Mouse (Mus musculus) kidney, embryonic 16.5 days (tissue): ENCODE measurements around the gene Ezr. TPM values are rescaled to one million over a fixed set of nuclear protein-coding genes. Genes with fewer than 3 reads are reported as not detected.
A peak's percentile ranks its signal among the peaks of the same experiment; 100 is the strongest.

Experiments used
- ATAC-seq: fragments of 200-750 bp; cut with Nextera tagmentation; 2 replicates; pipeline ENCODE4 v1.8.0; 2017; ENCODE audit warnings: moderate TSS enrichment; ENCODE audit not compliant: low FRiP score, low TSS enrichment
- H3K27ac ChIP-seq: fragments of 300-500 bp; sonication (generic); 2 replicates; pipeline ENCODE4 v1.5.1; 2014; ENCODE audit warnings: low read length
- H3K27me3 ChIP-seq: fragments of 300-500 bp; sonication (generic); 2 replicates; pipeline ENCODE4 v1.6.1; 2014; ENCODE audit warnings: low read length, control low read depth, mixed read lengths; ENCODE audit not compliant: insufficient read depth
- H3K36me3 ChIP-seq: fragments of 300-500 bp; sonication (generic); 2 replicates; pipeline ENCODE4 v1.6.1; 2014; ENCODE audit warnings: low read length, control low read depth, mixed read lengths; ENCODE audit not compliant: insufficient read depth
- H3K4me1 ChIP-seq: fragments of 300-500 bp; sonication (generic); 2 replicates; pipeline ENCODE4 v1.6.1; 2014; ENCODE audit warnings: low read length, control low read depth, mixed read lengths; ENCODE audit not compliant: insufficient read depth
- H3K4me2 ChIP-seq: fragments of 300-500 bp; sonication (generic); replicated peaks from 2 replicates; pipeline ENCODE4 v1.6.1; 2014; ENCODE audit warnings: low read depth, low read length
- H3K4me3 ChIP-seq: fragments of 300-500 bp; sonication (generic); 2 replicates; pipeline ENCODE4 v1.5.1; 2014; ENCODE audit warnings: mild to moderate bottlenecking, low read length
- H3K9ac ChIP-seq: fragments of 300-500 bp; sonication (generic); replicated peaks from 2 replicates; pipeline ENCODE4 v1.6.1; 2014; ENCODE audit warnings: low read length
- H3K9me3 ChIP-seq: fragments of 300-500 bp; sonication (generic); 2 replicates; pipeline ENCODE4 v1.6.1; 2016; ENCODE audit warnings: low read length, control low read depth
- WGBS: fragments of 180-500 bp; shearing (Covaris S2); extraction: QIAGEN DNeasy Blood & Tissue Kit; methylation state at CpG from one replicate; pipeline ENCODE4 v1.1.7; 2014; 5-methylcytosine and 5-hydroxymethylcytosine counted together
- polyA plus RNA-seq: library from polyadenylated mRNA; unstranded; fragments of >200 nt; fragmentation: Nextera tagmentation; extraction: Ambion mirVana; gene quantifications from 2 replicates; pipeline ENCODE4 v1.2.1, GENCODE M21; 2015

Ezr gene
- polyA plus RNA-seq, result 240 and 248 TPM in 2 replicates

DNA sequence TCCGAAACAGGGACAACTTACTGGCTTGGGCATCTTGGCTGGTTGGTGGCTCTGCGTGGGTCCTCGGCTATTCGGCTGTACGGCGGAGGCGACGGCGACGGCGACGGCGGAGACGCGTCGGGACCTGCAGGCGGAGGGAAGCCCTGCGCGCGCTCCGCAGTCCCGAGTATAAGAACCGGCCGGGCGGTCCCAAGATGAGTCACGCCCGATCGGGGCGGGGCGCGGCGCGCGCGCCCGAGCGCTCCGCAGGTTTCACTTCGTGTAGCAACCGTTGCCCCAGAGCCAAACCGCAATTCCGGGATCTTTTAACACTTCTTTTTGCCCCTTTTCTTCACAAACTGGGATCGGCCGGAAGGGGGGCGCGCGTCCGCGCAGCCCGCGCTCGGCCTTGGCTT, at the start of gene Ezr:
Gene Ezr (minus strand): TSS at position 174 of the 395 bp plus-strand sequence.
- peak; percentile 85 for ATAC-seq
- H3K4me2 ChIP-seq, result peak within 1 kb of the TSS; percentile 82
- WGBS, result under 1% methylated on average over 52 of the region's 52 CpGs

DNA sequence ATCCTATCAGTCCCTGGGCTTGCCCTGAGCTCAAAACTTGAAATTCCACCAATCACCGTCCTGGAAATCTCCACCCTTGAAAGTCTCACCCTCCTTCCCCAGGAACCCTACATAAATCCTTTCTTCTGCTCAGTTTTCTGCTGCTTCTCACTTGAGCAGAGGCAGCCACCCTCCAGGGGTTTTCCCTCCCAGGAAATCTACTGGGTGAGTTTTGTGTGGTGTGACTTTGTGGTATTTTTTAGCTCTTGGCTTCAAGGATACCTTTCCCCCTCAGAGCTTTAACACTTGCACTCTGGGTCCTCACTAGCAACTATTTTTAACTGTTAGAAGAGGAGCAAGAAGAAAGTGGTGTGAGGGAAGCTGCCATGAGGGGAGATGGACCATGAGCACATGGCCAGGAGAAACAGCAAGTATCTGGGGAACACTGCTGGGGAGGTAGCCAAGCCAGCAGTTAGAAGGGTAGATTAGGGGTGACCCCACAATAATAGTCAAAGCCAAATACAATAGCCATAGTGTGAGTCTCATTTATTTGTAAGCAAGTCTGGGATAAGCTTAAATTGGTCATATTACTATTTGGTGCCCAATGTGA, 47.5 kb upstream of the Ezr start:
- H3K9me3 ChIP-seq, result no peaks in the 10 kb centered on the region
- no peak overlapping the region for H3K27ac ChIP-seq
- WGBS, result 75% methylated on average over 1 of the region's 1 CpGs
- no peaks in the 10 kb centered on the region for H3K36me3 ChIP-seq
- no peaks in the 10 kb centered on the region for H3K27me3 ChIP-seq
- no peak for ATAC-seq
- peaks cover 12% of the 10 kb centered on the region for H3K4me1 ChIP-seq
- H3K9ac ChIP-seq, result no peak overlapping the region
- H3K4me3 ChIP-seq, result no peak overlapping the region
- no peak overlapping the region for H3K4me2 ChIP-seq

More for the DNA sequence above, at the start of gene Ezr:
- Histone ChIP-seq H3K27ac (peak within 1 kb of the TSS; percentile 97), H3K4me1 (peaks cover 37% of the 10 kb centered on the region), H3K27me3 (0 out of 2 replicates have a peak, but pooled peaks cover 5% of the 10 kb centered on the region), H3K4me3 (peak within 1 kb of the TSS; percentile 93), H3K9ac (peak within 1 kb of the TSS; percentile 91), H3K36me3 (no peaks in the 10 kb centered on the region), H3K9me3 (no peaks in the 10 kb centered on the region)

DNA sequence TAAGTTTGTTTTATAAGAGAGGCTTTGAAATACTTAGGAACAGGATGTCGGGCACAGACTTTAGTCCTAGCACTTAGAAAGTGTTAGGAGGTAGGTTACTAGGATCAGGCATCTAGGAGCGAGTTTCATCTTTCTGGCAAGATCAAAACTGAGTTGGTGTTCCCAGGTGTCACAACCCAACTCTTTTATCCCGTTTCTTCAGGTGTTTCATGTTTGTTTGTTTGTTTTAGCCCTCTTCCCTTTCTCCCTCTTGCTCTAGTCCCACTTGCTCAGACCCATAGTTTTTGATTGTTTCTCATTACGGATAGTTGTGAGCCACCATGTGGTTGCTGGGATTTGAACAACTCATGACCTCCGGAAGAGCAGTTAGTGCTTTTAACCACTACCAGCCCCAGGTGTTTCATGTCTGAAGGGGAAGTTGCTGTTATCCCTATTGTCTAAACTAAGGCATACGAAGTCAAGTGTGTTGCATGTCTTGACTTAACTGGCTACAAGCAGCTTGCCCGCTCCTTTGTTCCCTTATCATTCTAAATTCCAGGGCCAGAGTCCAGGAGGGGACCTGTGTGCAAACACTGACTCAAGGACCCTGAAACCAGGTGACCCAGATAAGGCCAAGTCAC, 46.1 kb upstream of the Ezr start:
- 68% methylated on average over 7 of the region's 7 CpGs for WGBS
- H3K9me3 ChIP-seq, result no peaks in the 10 kb centered on the region
- H3K4me3 ChIP-seq, result peak overlapping the region; percentile 68
- peak overlapping the region; percentile 99 for H3K27ac ChIP-seq
- H3K27me3 ChIP-seq, result no peaks in the 10 kb centered on the region
- H3K9ac ChIP-seq, result peak overlapping the region; percentile 84
- peak overlapping the region; percentile 59 for H3K4me2 ChIP-seq
- peaks cover 12% of the 10 kb centered on the region for H3K4me1 ChIP-seq
- ATAC-seq, result no peak
- H3K36me3 ChIP-seq, result no peaks in the 10 kb centered on the region

DNA sequence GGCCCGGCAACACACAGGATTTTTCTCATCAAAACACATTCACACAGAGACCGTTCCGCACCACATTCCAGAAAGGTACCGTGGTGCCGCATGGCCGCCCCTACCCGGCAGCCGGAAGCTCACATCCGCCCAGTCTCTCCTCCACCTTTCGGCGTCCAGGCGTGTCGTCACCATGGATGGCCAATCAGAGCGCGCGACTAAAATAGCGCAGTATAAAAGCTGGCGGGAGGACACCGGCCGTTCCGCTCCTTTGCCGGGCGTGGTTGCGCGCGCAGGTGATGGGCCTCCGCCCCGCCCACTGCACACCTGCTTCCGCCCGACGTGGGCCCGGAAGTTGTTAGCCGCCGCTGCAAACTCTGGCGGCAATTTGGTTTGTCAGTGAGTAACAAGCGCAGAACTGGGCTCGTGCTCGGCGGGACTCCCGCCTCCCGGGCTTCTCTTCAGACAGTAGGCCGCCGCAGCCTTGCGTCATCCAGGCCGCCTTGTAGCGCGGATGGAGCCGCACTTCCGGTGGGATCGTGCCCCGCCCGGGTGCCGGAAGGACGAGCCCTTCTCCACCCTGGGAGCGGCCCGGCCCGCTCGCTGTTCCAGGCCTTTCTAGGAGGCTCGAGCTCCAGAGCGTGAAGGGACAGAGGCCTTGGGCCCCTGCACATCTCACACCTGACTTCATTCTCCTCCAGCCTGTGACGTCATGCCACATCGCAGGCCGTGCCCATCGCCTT, 45.3 kb upstream of the Ezr start:
- H3K9me3 ChIP-seq, result no peaks in the 10 kb centered on the region
- H3K27me3 ChIP-seq, result no peaks in the 10 kb centered on the region
- H3K4me2 ChIP-seq, result peak overlapping the region; percentile 59
- H3K27ac ChIP-seq, result peak overlapping the region; percentile 99
- H3K4me1 ChIP-seq, result peaks cover 12% of the 10 kb centered on the region
- 1% methylated on average over 64 of the region's 64 CpGs for WGBS
- H3K36me3 ChIP-seq, result no peaks in the 10 kb centered on the region
- peak overlapping the region; percentile 68 for H3K4me3 ChIP-seq
- ATAC-seq, result peak; percentile 98
- peak overlapping the region; percentile 84 for H3K9ac ChIP-seq

DNA sequence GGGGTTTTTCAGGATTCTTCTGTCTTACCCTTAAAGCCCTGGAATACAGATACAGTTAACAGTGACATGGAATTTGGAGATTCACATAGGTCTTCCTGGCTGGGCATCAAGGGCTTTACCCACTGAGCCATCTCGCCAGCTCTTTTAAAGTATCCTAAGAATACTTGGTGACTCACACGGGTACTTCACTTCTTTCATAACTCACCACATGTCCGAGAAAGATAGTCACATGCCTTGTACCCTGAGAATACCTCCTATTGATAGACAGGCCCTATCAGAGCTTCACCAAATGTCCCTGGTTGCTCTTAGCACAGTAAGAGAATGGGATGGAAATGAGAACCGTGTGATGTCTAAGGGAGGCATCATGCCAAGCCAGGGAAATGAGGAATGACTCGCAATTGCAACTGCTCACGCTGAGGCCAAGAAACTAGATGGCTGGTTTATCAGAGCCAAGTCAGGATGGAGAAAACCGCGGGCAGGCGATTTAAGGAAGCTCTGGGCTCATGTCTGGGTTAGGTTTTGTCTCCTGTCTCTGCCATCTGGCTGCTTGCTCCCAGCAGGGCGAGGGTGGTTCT, 44.7 kb upstream of the Ezr start:
- 37% methylated on average over 10 of the region's 10 CpGs for whole genome bisulfite sequencing
- H3K9ac ChIP-seq, result peak overlapping the region; percentile 84
- H3K36me3 ChIP-seq, result no peaks in the 10 kb centered on the region
- H3K4me2 ChIP-seq, result peak overlapping the region; percentile 59
- peak; percentile 29 for ATAC-seq
- peak overlapping the region; percentile 68 for H3K4me3 ChIP-seq
- H3K9me3 ChIP-seq, result no peaks in the 10 kb centered on the region
- H3K4me1 ChIP-seq, result peaks cover 12% of the 10 kb centered on the region
- H3K27me3 ChIP-seq, result no peaks in the 10 kb centered on the region
- peak overlapping the region; percentile 99 for H3K27ac ChIP-seq

DNA sequence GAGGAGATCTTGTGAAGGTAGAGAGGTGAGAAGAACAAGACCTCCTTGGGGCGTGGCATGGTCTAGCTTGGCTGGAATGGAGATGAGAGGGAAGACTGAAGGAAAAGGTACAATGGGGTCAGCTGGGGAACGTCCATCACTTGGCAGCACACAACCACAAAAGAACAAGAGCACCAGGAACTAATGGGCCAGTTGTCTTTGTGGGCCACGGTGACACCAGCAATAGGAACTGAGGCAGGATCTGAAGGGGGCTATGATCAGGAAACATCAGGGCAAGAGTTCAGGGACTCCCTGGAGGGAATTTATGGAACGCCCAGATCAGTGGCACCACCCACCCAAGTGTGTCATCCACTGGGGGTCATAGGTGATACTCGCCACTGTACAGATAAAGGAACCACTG, 34.2 kb upstream of the Ezr start:
- peaks cover 25% of the 10 kb centered on the region for H3K4me1 ChIP-seq
- WGBS, result 77% methylated on average over 5 of the region's 5 CpGs
- H3K4me3 ChIP-seq, result no peak overlapping the region
- no peaks in the 10 kb centered on the region for H3K36me3 ChIP-seq
- no peaks in the 10 kb centered on the region for H3K27me3 ChIP-seq
- no peak overlapping the region for H3K27ac ChIP-seq
- no peak overlapping the region for H3K9ac ChIP-seq
- H3K4me2 ChIP-seq, result no peak overlapping the region
- no peaks in the 10 kb centered on the region for H3K9me3 ChIP-seq
- ATAC-seq, result no peak

DNA sequence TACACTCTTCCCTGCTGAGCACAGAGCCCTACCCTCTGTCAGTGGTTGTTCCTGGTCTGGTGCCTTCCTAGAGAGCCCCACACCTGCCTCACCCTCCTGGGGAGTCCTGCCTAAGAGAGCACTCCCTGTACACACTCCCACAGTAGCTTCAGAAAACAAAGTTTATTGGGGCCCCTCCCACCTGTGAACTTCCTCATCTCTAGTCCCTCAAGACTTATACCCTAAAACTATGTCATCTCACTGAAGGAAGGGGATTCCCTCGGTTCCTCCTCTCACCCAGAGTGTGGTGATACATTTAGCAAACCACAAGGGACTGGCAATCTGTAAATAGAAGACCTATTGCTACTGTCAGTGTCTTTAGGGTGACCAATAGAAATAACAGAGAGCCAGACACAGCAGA, 33.6 kb upstream of the Ezr start:
- Histone ChIP-seq H3K36me3 (no peaks in the 10 kb centered on the region), H3K4me2 (no peak overlapping the region), H3K9me3 (no peaks in the 10 kb centered on the region), H3K9ac (no peak overlapping the region), H3K4me3 (no peak overlapping the region), H3K4me1 (peaks cover 25% of the 10 kb centered on the region), H3K27ac (no peak overlapping the region), H3K27me3 (no peaks in the 10 kb centered on the region)
- no peak for ATAC-seq
- 71% methylated on average over 1 of the region's 1 CpGs for WGBS

DNA sequence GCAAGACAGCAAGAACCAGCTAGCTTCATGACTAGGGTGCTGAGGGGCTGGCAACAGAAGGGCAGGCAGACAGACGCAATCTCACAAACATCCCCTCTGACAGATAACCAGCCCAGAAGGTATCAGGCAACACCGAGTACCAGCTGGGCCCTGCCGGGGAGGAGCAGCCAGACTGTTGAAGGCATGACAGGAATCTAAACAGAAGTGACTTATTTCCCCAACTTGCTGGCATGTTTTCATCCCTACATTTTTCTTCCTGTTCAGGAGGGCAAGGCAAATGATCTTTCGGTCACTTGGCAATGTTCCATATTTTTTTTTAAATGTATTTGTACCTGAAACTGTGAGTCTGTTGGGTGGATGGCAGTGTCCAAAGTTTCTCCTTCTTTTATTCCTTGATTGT, 32.1 kb upstream of the Ezr start:
- ATAC-seq, result no peak
- no peak overlapping the region for H3K4me3 ChIP-seq
- no peaks in the 10 kb centered on the region for H3K36me3 ChIP-seq
- H3K27me3 ChIP-seq, result no peaks in the 10 kb centered on the region
- H3K9me3 ChIP-seq, result no peaks in the 10 kb centered on the region
- no peak overlapping the region for H3K9ac ChIP-seq
- H3K27ac ChIP-seq, result peak overlapping the region; percentile 48
- no peak overlapping the region for H3K4me2 ChIP-seq
- peaks cover 26% of the 10 kb centered on the region for H3K4me1 ChIP-seq
- WGBS, result 21% methylated on average over 4 of the region's 4 CpGs

DNA sequence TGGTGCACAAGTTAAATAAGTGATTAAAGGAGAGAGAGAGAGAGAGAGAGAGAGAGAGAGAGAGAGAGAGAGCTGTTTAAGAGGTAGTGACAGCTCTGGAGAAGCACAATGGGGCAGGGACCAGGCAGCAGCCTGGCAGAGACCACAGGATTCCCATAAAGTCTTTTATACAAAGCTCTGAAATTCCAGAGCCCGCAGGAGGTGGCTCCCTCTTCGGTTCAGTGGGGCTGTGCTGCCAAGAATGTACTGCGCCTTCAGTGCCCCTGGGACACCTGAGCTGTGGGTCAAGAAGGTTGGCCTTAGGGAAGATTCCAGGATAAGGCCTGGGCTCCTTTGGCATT, 30.2 kb upstream of the Ezr start:
- Histone ChIP-seq H3K4me3 (no peak overlapping the region), H3K27ac (peak overlapping the region; percentile 87), H3K27me3 (no peaks in the 10 kb centered on the region), H3K9me3 (no peaks in the 10 kb centered on the region), H3K4me2 (0 out of 2 replicates have a peak overlapping the region, but pooled peaks have one; percentile 8), H3K9ac (no peak overlapping the region), H3K36me3 (no peaks in the 10 kb centered on the region), H3K4me1 (peaks cover 40% of the 10 kb centered on the region)
- 4% methylated on average over 3 of the region's 3 CpGs for WGBS
- ATAC-seq, result peak; percentile 55
